Mouse (Mus musculus): ENCODE measurements around the gene Plcd1. TPM values are rescaled to one million over a fixed set of nuclear protein-coding genes. Genes with fewer than 3 reads are reported as not detected.

Plcd1 gene
- polyA plus RNA-seq, 1 experiment: 8.8 TPM

DNA sequence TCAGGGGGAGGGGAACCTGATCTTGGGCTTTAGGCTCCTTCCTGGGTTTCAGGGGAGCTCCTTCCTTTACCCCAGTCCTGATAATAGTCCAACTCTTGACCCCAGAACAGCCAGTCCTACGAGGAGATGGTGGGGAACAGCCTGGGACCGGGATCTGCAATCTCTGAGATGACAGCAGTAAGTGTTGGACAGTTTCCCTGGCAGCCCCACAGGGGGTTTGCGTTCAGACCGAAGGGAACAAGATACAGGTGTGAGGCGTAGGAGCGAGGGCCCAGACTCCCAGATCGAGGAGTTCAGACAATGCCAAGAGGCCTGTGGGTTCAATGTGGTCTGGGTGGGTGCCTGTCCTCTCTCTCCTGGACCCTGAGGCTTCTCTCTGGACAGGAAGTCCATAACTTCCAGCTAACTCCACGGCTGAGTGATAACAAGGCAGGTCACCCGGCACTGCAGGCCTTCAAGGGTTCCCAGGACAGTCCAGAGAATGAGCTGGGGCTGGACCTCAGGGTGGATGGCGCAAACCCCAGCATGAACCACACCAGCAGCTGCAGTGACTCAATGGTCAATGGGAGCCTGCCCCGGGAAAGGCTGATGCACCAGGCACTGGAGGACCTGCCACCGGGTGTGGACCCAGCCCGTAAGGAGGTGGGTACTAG is 23.0 kb downstream of the Plcd1 start:
- Histone ChIP-seq H3K4me3 (ENCODE audit: insufficient read depth, poor library complexity, severe bottlenecking) (no peak overlapping the region), H3K79me2 (ENCODE audit: control insufficient read depth, insufficient read depth) (no peaks in the 10 kb centered on the region), H3K27me3 (ENCODE audit: control insufficient read depth, insufficient read depth, insufficient read length) (peaks cover 5% of the 10 kb centered on the region), H3K79me3 (ENCODE audit: low read depth) (no peaks in the 10 kb centered on the region), H3K36me3 (ENCODE audit: control insufficient read depth, insufficient read depth) (no peaks in the 10 kb centered on the region), H3ac (ENCODE audit: control insufficient read depth, insufficient read length, low read depth) (no peak overlapping the region)
- no peak for TF ChIP-seq USF1 (IDR thresholded peaks at IDR 0.05; ENCODE audit: low read depth)
- no peak for TF ChIP-seq CTCF (IDR thresholded peaks at IDR 0.05; ENCODE audit: control insufficient read depth, insufficient read depth, insufficient read length)
- TF ChIP-seq MYOG (IDR thresholded peaks at IDR 0.05; ENCODE audit: control insufficient read depth, extremely low read depth, insufficient read length): no peak
- no peak for TF ChIP-seq CEBPB (IDR thresholded peaks at IDR 0.05; ENCODE audit: low read depth)
- no peak for TF ChIP-seq MYOD1 (IDR thresholded peaks at IDR 0.05; ENCODE audit: control insufficient read depth, insufficient read length, low read depth)
- TF ChIP-seq MAX (IDR thresholded peaks at IDR 0.05): no peak
- TF ChIP-seq FOSL1 (IDR thresholded peaks at IDR 0.05; ENCODE audit: insufficient read depth, low read length, poor library complexity, severe bottlenecking): no peak

DNA sequence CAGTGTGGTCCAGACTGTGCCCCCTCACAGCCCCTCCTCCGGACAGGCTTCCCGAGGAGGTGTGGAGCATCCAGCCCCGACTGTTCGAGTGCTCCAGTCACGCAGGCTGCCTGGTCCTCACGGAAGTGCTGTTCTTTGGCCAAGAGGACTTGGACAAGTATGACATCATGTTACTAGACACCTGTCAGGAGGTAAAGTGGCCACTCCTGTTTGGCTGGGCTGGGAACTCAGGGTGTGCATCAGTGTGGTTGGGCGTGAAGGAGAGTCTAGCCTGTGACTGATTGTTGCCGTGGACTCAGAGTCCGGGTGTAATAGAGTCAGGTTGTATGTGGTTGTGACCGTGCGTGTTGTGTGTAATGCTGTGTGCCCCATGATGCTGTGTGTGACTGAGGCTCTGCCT is 25.0 kb downstream of the Plcd1 start:
- H3ac ChIP-seq (ENCODE audit: control insufficient read depth, insufficient read length, low read depth): no peak overlapping the region
- no peak for TF ChIP-seq MYOG (IDR thresholded peaks at IDR 0.05; ENCODE audit: control insufficient read depth, extremely low read depth, insufficient read length)
- no peak for TF ChIP-seq FOSL1 (IDR thresholded peaks at IDR 0.05; ENCODE audit: insufficient read depth, low read length, poor library complexity, severe bottlenecking)
- TF ChIP-seq MAX (IDR thresholded peaks at IDR 0.05): no peak
- no peak for TF ChIP-seq CTCF (IDR thresholded peaks at IDR 0.05; ENCODE audit: control insufficient read depth, insufficient read depth, insufficient read length)
- no peak for TF ChIP-seq CEBPB (IDR thresholded peaks at IDR 0.05; ENCODE audit: low read depth)
- no peak for TF ChIP-seq USF1 (IDR thresholded peaks at IDR 0.05; ENCODE audit: low read depth)
- no peaks in the 10 kb centered on the region for H3K79me3 ChIP-seq (ENCODE audit: low read depth)
- no peaks in the 10 kb centered on the region for H3K79me2 ChIP-seq (ENCODE audit: control insufficient read depth, insufficient read depth)
- no peak overlapping the region for H3K4me3 ChIP-seq (ENCODE audit: insufficient read depth, poor library complexity, severe bottlenecking)
- no peaks in the 10 kb centered on the region for H3K36me3 ChIP-seq (ENCODE audit: control insufficient read depth, insufficient read depth)
- peaks cover 9% of the 10 kb centered on the region for H3K27me3 ChIP-seq (ENCODE audit: control insufficient read depth, insufficient read depth, insufficient read length)

DNA sequence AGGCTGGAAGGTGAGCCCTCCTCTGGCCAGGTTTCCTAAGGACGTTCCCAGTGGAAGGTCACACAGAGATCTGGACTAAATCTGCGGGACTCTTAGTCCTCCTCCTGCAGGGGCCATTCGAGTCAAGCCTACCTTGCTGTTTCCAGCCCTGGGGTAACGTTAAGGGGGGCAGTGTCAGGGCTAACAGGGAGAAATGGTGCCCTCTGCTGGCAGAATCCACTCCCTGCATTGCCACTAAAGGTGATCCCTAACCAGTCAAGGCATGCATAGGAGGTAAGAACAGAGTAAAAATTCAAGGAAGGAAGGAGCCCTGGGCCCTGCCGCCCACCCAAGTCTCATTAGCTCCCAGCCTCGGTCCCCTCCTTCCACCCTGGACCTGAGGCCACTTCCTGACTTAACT is 25.7 kb downstream of the Plcd1 start:
- Histone ChIP-seq H3ac (ENCODE audit: control insufficient read depth, insufficient read length, low read depth) (no peak overlapping the region), H3K27me3 (ENCODE audit: control insufficient read depth, insufficient read depth, insufficient read length) (peaks cover 9% of the 10 kb centered on the region), H3K79me3 (ENCODE audit: low read depth) (no peaks in the 10 kb centered on the region), H3K36me3 (ENCODE audit: control insufficient read depth, insufficient read depth) (no peaks in the 10 kb centered on the region), H3K4me3 (ENCODE audit: insufficient read depth, poor library complexity, severe bottlenecking) (no peak overlapping the region), H3K79me2 (ENCODE audit: control insufficient read depth, insufficient read depth) (no peaks in the 10 kb centered on the region)
- TF ChIP-seq MYOG (IDR thresholded peaks at IDR 0.05; ENCODE audit: control insufficient read depth, extremely low read depth, insufficient read length): no peak
- peak; percentile 91 for TF ChIP-seq CTCF (IDR thresholded peaks at IDR 0.05; ENCODE audit: control insufficient read depth, insufficient read depth, insufficient read length)

DNA sequence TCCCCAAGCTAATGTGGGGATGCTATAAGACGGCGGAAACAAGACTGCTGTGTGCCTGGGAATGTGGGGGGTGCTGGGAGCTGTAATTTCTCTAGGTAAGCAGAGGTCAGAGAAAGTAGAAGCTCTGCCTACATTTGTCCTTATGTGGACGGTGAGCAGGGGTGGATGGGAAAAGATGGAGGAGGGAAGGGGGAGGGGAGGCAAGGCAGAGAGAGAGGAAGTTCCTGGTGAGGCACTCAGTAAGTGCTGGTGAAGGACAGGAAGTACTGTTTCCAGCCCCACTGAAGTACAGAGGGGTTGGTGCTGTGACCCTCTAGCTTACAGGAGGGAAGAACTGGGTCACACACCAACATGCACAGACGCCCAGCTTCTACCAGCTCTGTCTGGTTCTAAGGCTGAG is 29.0 kb downstream of the Plcd1 start:
- no peaks in the 10 kb centered on the region for H3K79me2 ChIP-seq (ENCODE audit: control insufficient read depth, insufficient read depth)
- H3K36me3 ChIP-seq (ENCODE audit: control insufficient read depth, insufficient read depth): no peaks in the 10 kb centered on the region
- H3ac ChIP-seq (ENCODE audit: control insufficient read depth, insufficient read length, low read depth): no peak overlapping the region
- H3K79me3 ChIP-seq (ENCODE audit: low read depth): no peaks in the 10 kb centered on the region
- no peak overlapping the region for H3K4me3 ChIP-seq (ENCODE audit: insufficient read depth, poor library complexity, severe bottlenecking)
- H3K27me3 ChIP-seq (ENCODE audit: control insufficient read depth, insufficient read depth, insufficient read length): peaks cover 9% of the 10 kb centered on the region
- TF ChIP-seq MYOG (IDR thresholded peaks at IDR 0.05; ENCODE audit: control insufficient read depth, extremely low read depth, insufficient read length): no peak
- TF ChIP-seq MYOD1 (IDR thresholded peaks at IDR 0.05; ENCODE audit: control insufficient read depth, insufficient read length, low read depth): no peak
- TF ChIP-seq FOSL1 (IDR thresholded peaks at IDR 0.05; ENCODE audit: insufficient read depth, low read length, poor library complexity, severe bottlenecking): no peak
- no peak for TF ChIP-seq CTCF (IDR thresholded peaks at IDR 0.05; ENCODE audit: control insufficient read depth, insufficient read depth, insufficient read length)
- no peak for TF ChIP-seq MAX (IDR thresholded peaks at IDR 0.05)
- no peak for TF ChIP-seq USF1 (IDR thresholded peaks at IDR 0.05; ENCODE audit: low read depth)

DNA sequence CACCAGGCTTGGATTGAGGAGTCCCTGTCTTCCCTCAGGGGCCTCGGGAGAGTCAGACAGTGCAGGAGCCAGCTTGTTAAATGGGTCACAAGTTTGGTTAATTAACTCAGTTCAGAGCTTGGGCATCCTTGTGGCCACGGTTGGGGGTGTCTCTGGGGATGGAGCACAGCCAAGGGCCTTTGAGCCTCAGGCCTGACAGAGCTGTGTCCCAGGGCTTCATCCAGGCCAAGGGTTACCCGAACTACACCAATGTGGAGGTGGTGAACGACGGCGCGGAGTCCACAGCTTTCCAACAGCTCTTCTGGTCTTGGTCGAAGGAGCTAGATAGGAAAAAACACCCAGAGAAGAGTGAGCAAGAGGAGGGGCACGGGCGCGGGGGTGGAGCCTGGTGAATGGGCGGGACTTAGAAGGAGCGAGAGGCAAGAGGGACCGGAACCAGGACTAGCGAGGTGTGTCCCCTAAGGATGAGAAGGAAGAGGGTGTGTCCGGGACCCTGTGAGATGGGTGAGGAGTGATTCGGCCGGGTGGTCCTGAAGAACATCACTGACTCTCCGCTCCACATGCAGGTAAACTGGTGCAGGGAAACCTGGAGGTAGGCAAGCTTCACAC is 30.2 kb downstream of the Plcd1 start:
- Histone ChIP-seq H3K79me3 (ENCODE audit: low read depth) (no peaks in the 10 kb centered on the region), H3K36me3 (ENCODE audit: control insufficient read depth, insufficient read depth) (no peaks in the 10 kb centered on the region), H3K79me2 (ENCODE audit: control insufficient read depth, insufficient read depth) (no peaks in the 10 kb centered on the region), H3ac (ENCODE audit: control insufficient read depth, insufficient read length, low read depth) (no peak overlapping the region), H3K27me3 (ENCODE audit: control insufficient read depth, insufficient read depth, insufficient read length) (peaks cover 9% of the 10 kb centered on the region), H3K4me3 (ENCODE audit: insufficient read depth, poor library complexity, severe bottlenecking) (no peak overlapping the region)
- no peak for TF ChIP-seq CTCF (IDR thresholded peaks at IDR 0.05; ENCODE audit: control insufficient read depth, insufficient read depth, insufficient read length)

DNA sequence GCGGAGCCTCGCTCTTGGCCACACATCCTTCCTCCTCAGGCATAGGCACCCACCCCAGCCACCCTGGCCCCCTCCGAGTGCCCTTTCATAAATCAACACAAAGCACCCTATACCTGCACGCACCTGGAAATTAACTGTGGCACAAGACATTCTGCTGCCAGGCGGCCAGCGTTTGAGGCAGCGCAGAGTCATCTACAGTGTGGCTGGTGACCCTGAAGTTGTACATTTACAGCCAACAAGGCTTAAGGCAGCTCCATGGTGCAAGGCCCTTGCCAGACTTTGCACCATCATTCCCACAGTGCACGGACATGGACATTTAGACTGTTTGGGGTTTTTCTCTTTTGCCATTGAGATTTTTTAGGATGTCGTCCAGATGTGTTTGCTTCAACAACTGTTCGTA is 32.6 kb downstream of the Plcd1 start:
- H3K27me3 ChIP-seq (ENCODE audit: control insufficient read depth, insufficient read depth, insufficient read length): peaks cover 5% of the 10 kb centered on the region
- H3K4me3 ChIP-seq (ENCODE audit: insufficient read depth, poor library complexity, severe bottlenecking): no peak overlapping the region
- H3ac ChIP-seq (ENCODE audit: control insufficient read depth, insufficient read length, low read depth): no peak overlapping the region
- no peaks in the 10 kb centered on the region for H3K79me3 ChIP-seq (ENCODE audit: low read depth)
- no peaks in the 10 kb centered on the region for H3K36me3 ChIP-seq (ENCODE audit: control insufficient read depth, insufficient read depth)
- TF ChIP-seq MAX (IDR thresholded peaks at IDR 0.05) (no peak), CTCF (IDR thresholded peaks at IDR 0.05; ENCODE audit: control insufficient read depth, insufficient read depth, insufficient read length) (no peak), MYOG (IDR thresholded peaks at IDR 0.05; ENCODE audit: control insufficient read depth, extremely low read depth, insufficient read length) (no peak), MYOD1 (IDR thresholded peaks at IDR 0.05; ENCODE audit: control insufficient read depth, insufficient read length, low read depth) (no peak), USF1 (IDR thresholded peaks at IDR 0.05; ENCODE audit: low read depth) (no peak), CEBPB (IDR thresholded peaks at IDR 0.05; ENCODE audit: low read depth) (no peak), FOSL1 (IDR thresholded peaks at IDR 0.05; ENCODE audit: insufficient read depth, low read length, poor library complexity, severe bottlenecking) (no peak)
- no peaks in the 10 kb centered on the region for H3K79me2 ChIP-seq (ENCODE audit: control insufficient read depth, insufficient read depth)

All from C2C12 (cell line).